ENCODE assay signal across 8 mouse cellular contexts in genomic region chr17:28244714-28245113, GRCm38 (mm10). TPM values are rescaled to one million over a fixed set of nuclear protein-coding genes. Genes with fewer than 3 reads are reported as not detected.
DNase-seq lines count a peak whose midpoint lies in the region; ATAC-seq and TF ChIP-seq lines count a peak whose summit lies in the region.

No protein-coding gene starts in this region.

- ATAC-seq in kidney, embryonic 15.5 days (replicated peaks; ENCODE audit: low FRiP score), result no peak
- peak; percentile 62 for ATAC-seq in forebrain, embryonic 16.5 days
- ATAC-seq in liver, embryonic 15.5 days (ENCODE audit: insufficient read depth), result peak; percentile 23; the same call in 1 of the 2 replicates

- TF ChIP-seq POLR2A in kidney, adult 2 months (IDR thresholded peaks at IDR 0.05; ENCODE audit: low read depth, low read length), result no peak

- no peak overlapping the region for H3K4me2 ChIP-seq in kidney, embryonic 15.5 days
- H3K4me2 ChIP-seq in forebrain, embryonic 16.5 days (ENCODE audit: low read length), result no peak overlapping the region
- no peak overlapping the region for H3K4me2 ChIP-seq in liver, embryonic 15.5 days

- H3K27me3 ChIP-seq in kidney, embryonic 15.5 days, result no peaks in the 10 kb centered on the region
- no peaks in the 10 kb centered on the region for H3K27me3 ChIP-seq in kidney, adult 2 months (replicated peaks; ENCODE audit: control insufficient read depth, insufficient read depth, low read length)
- no peaks in the 10 kb centered on the region for H3K27me3 ChIP-seq in forebrain, embryonic 16.5 days (replicated peaks; ENCODE audit: control insufficient read depth, insufficient read depth, low read length)
- H3K27me3 ChIP-seq in liver, embryonic 15.5 days, result no peaks in the 10 kb centered on the region

- WGBS in kidney, embryonic 15.5 days, result 32% methylated on average over 6 of the region's 6 CpGs
- WGBS in kidney, adult 2 months, result 53% methylated on average over 6 of the region's 6 CpGs
- 25% methylated on average over 6 of the region's 6 CpGs for WGBS in forebrain, embryonic 16.5 days
- 66% methylated on average over 6 of the region's 6 CpGs for WGBS in liver, embryonic 15.5 days (ENCODE audit: insufficient replicate concordance)

- peaks cover 28% of the 10 kb centered on the region for H3K36me3 ChIP-seq in kidney, embryonic 15.5 days
- no peaks in the 10 kb centered on the region for H3K36me3 ChIP-seq in kidney, adult 2 months (ENCODE audit: control insufficient read depth, insufficient read depth, low read length)
- no peaks in the 10 kb centered on the region for H3K36me3 ChIP-seq in forebrain, embryonic 16.5 days (ENCODE audit: control insufficient read depth, insufficient read depth)
- H3K36me3 ChIP-seq in liver, embryonic 15.5 days (replicated peaks), result peaks cover 25% of the 10 kb centered on the region

- H3K9me3 ChIP-seq in kidney, embryonic 15.5 days (replicated peaks), result no peaks in the 10 kb centered on the region
- no peaks in the 10 kb centered on the region for H3K9me3 ChIP-seq in forebrain, embryonic 16.5 days (ENCODE audit: control insufficient read depth, low read length)
- H3K9me3 ChIP-seq in liver, embryonic 15.5 days (replicated peaks), result no peaks in the 10 kb centered on the region

- peak overlapping the region; percentile 19; the same call in 1 of the 2 replicates for H3K27ac ChIP-seq in kidney, embryonic 15.5 days
- no peak overlapping the region for H3K27ac ChIP-seq in kidney, adult 2 months (ENCODE audit: insufficient read depth, low read depth, low read length)
- H3K27ac ChIP-seq in forebrain, embryonic 16.5 days (ENCODE audit: low read length), result no peak overlapping the region
- no peak overlapping the region for H3K27ac ChIP-seq in liver, embryonic 15.5 days (replicated peaks)

- H3K9ac ChIP-seq in kidney, embryonic 15.5 days, result no peak overlapping the region
- H3K9ac ChIP-seq in forebrain, embryonic 16.5 days (replicated peaks; ENCODE audit: low read depth, low read length), result no peak overlapping the region
- H3K9ac ChIP-seq in liver, embryonic 15.5 days, result no peak overlapping the region

- DNase-seq in kidney, adult 2 months, result no peak
- peak; percentile 67 for DNase-seq in brain, adult 2 months (ENCODE audit: low read depth, low spot score)
- DNase-seq in testis, postnatal 14 days (ENCODE audit: low spot score), result no peak
- DNase-seq in gastrocnemius, adult 18-20 months (ENCODE audit: low spot score), result no peak
- DNase-seq in yolk sac, embryonic 10.5 days (ENCODE audit: low spot score), result no peak

- no peak overlapping the region for H3K4me3 ChIP-seq in kidney, embryonic 15.5 days (replicated peaks)
- no peak overlapping the region for H3K4me3 ChIP-seq in kidney, adult 2 months (ENCODE audit: insufficient read depth, low read depth, low read length)
- no peak overlapping the region for H3K4me3 ChIP-seq in forebrain, embryonic 16.5 days (replicated peaks; ENCODE audit: low read length)
- no peak overlapping the region for H3K4me3 ChIP-seq in liver, embryonic 15.5 days (replicated peaks)

- H3K4me1 ChIP-seq in kidney, embryonic 15.5 days, result peaks cover 32% of the 10 kb centered on the region
- peaks cover 6% of the 10 kb centered on the region; the same call in 1 of the 2 replicates for H3K4me1 ChIP-seq in kidney, adult 2 months (ENCODE audit: control insufficient read depth, insufficient read depth, low read length)
- peaks cover 6% of the 10 kb centered on the region; the same call in 1 of the 2 replicates for H3K4me1 ChIP-seq in forebrain, embryonic 16.5 days (replicated peaks; ENCODE audit: control insufficient read depth, insufficient read depth, low read length)
- peaks cover 54% of the 10 kb centered on the region for H3K4me1 ChIP-seq in liver, embryonic 15.5 days (replicated peaks)

- no peak for TF ChIP-seq CTCF in kidney, adult 2 months (conservative IDR thresholded peaks at IDR 0.05; ENCODE audit: insufficient read depth, insufficient read length, low read depth, low read length)

RNA-seq across cellular contexts. Expression of gene Ppard, which starts 12.2 kb away (rescaled TPM):
- polyA plus RNA-seq in kidney, embryonic 15.5 days (2015; fragmentation: Nextera tagmentation; extraction: Ambion mirVana), result 2.3 and 2.7 TPM in 2 replicates
- polyA plus RNA-seq in kidney, adult 2 months (2012; rRNA removed), result 27.5 and 28.0 TPM in 2 replicates
- 1.2 and 1.3 TPM in 2 replicates for polyA plus RNA-seq in forebrain, embryonic 16.5 days (2015; fragmentation: Nextera tagmentation; extraction: Ambion mirVana)
- polyA plus RNA-seq in liver, embryonic 15.5 days (2015; fragmentation: Nextera tagmentation; extraction: Ambion mirVana), result 0.86 and 0.89 TPM in 2 replicates
- 10 to 100 TPM; 26.3 to 27.2 TPM for total RNA-seq in gastrocnemius, adult 18-20 months (2021)

RNA-seq across cellular contexts. Expression of gene Def6, which starts 37.1 kb away (rescaled TPM):
- 6.7 and 7.5 TPM in 2 replicates for polyA plus RNA-seq in kidney, embryonic 15.5 days (2015; fragmentation: Nextera tagmentation; extraction: Ambion mirVana)
- polyA plus RNA-seq in kidney, adult 2 months (2012; rRNA removed), result 4.7 and 7.5 TPM in 2 replicates
- 4.5 and 4.6 TPM in 2 replicates for polyA plus RNA-seq in forebrain, embryonic 16.5 days (2015; fragmentation: Nextera tagmentation; extraction: Ambion mirVana)
- 10.4 and 10.9 TPM in 2 replicates for polyA plus RNA-seq in liver, embryonic 15.5 days (2015; fragmentation: Nextera tagmentation; extraction: Ambion mirVana)
- total RNA-seq in gastrocnemius, adult 18-20 months (2021), result 1 to 10 TPM; 1.1 to 1.9 TPM
